Mouse (Mus musculus): ENCODE results near the gene Gas8.
"Not testable (repeated sequence)": the region's sequence is repeated elsewhere in the genome, so short reads cannot be mapped to it uniquely, and the experiment has no call there.

DNA sequence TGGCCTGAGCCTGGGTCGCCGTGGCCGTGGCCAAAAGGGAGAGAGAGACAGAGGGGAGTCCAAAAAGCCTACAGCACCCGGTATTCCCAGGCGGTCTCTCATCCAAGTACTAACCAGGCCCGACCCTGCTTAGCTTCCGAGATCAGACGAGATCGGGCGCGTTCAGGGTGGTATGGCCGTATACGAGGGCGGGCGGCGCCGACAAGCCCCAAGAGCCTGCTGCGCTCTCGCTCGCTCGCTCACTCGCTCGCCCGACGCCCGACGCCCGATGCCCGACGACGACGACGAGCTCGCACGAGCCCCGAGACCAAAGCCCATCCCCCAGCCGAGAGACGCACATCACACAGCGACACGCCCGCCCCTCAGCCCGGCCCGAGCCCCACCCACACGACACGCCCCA, 45.6 kb downstream of the Gas8 start:
- not testable (repeated sequence) for TF ChIP-seq CTCF (IDR thresholded peaks at IDR 0.05; ENCODE audit: borderline replicate concordance, insufficient read depth, low read depth, low read length); POLR2A (IDR thresholded peaks at IDR 0.05; ENCODE audit: borderline replicate concordance, insufficient read depth, low read length)

Measured in cerebellum, adult 2 months (tissue).